Mouse (Mus musculus) hindbrain, embryonic 12.5 days (tissue): Measurements from ENCODE around the gene Mocs2. TPM values are rescaled to one million over a fixed set of nuclear protein-coding genes. Genes with fewer than 3 reads are reported as not detected.

Experiments
- ATAC-seq: fragments of 200-750 bp; cut with Nextera tagmentation; 2 replicates; pipeline ENCODE4 v1.8.0; 2017; ENCODE audit warnings: moderate TSS enrichment; ENCODE audit not compliant: low FRiP score
- H3K27ac ChIP-seq: fragments of 300-500 bp; sonication (generic); 2 replicates; pipeline ENCODE4 v1.5.1; 2016; ENCODE audit warnings: mild to moderate bottlenecking
- H3K27me3 ChIP-seq: fragments of 300-500 bp; sonication (generic); 2 replicates; pipeline ENCODE4 v1.6.1; 2016; ENCODE audit warnings: mild to moderate bottlenecking
- H3K36me3 ChIP-seq: fragments of 300-500 bp; sonication (generic); 2 replicates; pipeline ENCODE4 v1.6.1; 2016; ENCODE audit warnings: mild to moderate bottlenecking
- H3K4me1 ChIP-seq: fragments of 300-500 bp; sonication (generic); 2 replicates; pipeline ENCODE4 v1.6.1; 2016
- H3K4me2 ChIP-seq: fragments of 300-500 bp; sonication (generic); replicated peaks from 2 replicates; pipeline ENCODE4 v1.6.1; 2016; ENCODE audit warnings: mild to moderate bottlenecking
- H3K4me3 ChIP-seq: fragments of 300-500 bp; sonication (generic); 2 replicates; pipeline ENCODE4 v1.5.1; 2016; ENCODE audit warnings: mild to moderate bottlenecking
- H3K9ac ChIP-seq: fragments of 300-500 bp; sonication (generic); 2 replicates; pipeline ENCODE4 v1.6.1; 2016; ENCODE audit warnings: mild to moderate bottlenecking, moderate library complexity
- H3K9me3 ChIP-seq: fragments of 300-500 bp; sonication (generic); replicated peaks from 2 replicates; pipeline ENCODE4 v1.6.1; 2016; ENCODE audit warnings: mild to moderate bottlenecking
- WGBS: fragments of 180-500 bp; shearing (Covaris S2); methylation state at CpG from one replicate; pipeline ENCODE4 v1.1.7; 2016; 5-methylcytosine and 5-hydroxymethylcytosine counted together
- polyA plus RNA-seq: library from polyadenylated mRNA; unstranded; fragments of >200 nt; fragmentation: Nextera tagmentation; extraction: Ambion mirVana; gene quantifications from 2 replicates; pipeline ENCODE4 v1.2.1, GENCODE M21; 2016

The Mocs2 gene
- polyA plus RNA-seq, 1 experiment from 2014 or later: 80.4 TPM

DNA sequence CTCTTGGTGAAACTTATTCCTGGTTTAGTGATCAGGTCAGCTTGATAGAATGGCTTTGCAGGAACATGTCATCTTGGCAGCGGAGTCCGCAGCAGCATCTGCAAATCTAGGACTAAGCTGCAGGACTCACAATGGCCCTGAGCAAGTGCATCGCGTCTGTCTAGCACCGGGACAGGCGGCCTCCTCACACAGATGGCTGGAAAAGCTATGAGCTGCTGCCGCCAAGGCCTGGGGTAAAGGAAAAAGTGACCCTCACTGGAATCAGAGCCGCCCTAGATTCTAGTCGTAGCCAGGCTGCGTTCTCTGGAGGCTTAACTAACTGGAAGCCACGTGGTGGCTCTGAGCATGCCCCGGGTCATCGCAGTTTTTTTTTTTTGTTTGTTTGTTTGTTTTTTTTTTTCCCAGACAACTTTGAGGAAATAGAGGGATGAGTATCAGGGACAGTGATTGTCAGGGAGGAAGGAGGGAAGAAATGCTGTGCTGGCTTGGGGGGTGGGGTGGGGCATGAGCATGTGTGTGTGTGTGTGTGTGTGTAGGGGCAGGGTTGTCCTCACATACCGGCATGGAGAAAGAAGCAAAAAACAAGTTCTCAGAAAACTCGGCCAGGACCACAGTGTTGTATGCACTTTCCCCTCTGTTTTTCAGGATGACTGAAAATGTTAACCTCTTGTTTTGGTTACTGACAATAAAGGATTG, 37.7 kb downstream of the Mocs2 start:
- Histone ChIP-seq H3K27ac (no peak overlapping the region), H3K4me1 (0 out of 2 replicates have a peak, but pooled peaks cover 3% of the 10 kb centered on the region), H3K36me3 (no peaks in the 10 kb centered on the region), H3K9me3 (no peaks in the 10 kb centered on the region), H3K9ac (peak overlapping the region; percentile 51; the same call in 1 of the 2 replicates), H3K4me3 (peak overlapping the region; percentile 3; the same call in 1 of the 2 replicates), H3K4me2 (peak overlapping the region; percentile 39), H3K27me3 (no peaks in the 10 kb centered on the region)
- ATAC-seq: peak; percentile 60; the same call in 1 of the 2 replicates
- WGBS: 20% methylated on average over 15 of the region's 15 CpGs

DNA sequence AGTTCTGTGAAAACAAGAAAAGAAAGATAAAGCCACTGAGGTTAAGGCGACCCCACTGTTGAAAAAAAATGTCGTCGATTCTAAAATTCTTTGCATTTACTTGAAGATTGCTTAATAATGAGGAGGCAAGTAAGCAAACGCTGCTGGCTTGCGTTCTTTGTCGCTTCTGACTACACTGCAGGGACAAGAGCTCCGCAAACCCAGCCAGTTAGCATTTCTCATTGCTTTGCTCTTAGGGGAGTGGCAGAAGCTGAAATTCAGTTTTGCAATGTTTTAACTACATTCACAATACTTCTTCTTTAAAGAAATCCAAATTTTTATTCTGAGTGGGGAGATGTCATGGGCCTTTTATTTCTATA, 38.2 kb downstream of the Mocs2 start:
- H3K9ac ChIP-seq: no peak overlapping the region
- H3K36me3 ChIP-seq: no peaks in the 10 kb centered on the region
- H3K4me2 ChIP-seq: peak overlapping the region; percentile 39; the same call in 1 of the 2 replicates
- H3K9me3 ChIP-seq: no peaks in the 10 kb centered on the region
- no peak for ATAC-seq
- no peaks in the 10 kb centered on the region for H3K27me3 ChIP-seq
- H3K4me3 ChIP-seq: no peak overlapping the region
- WGBS: 30% methylated on average over 7 of the region's 7 CpGs
- H3K27ac ChIP-seq: no peak overlapping the region
- 0 out of 2 replicates have a peak, but pooled peaks cover 3% of the 10 kb centered on the region for H3K4me1 ChIP-seq

DNA sequence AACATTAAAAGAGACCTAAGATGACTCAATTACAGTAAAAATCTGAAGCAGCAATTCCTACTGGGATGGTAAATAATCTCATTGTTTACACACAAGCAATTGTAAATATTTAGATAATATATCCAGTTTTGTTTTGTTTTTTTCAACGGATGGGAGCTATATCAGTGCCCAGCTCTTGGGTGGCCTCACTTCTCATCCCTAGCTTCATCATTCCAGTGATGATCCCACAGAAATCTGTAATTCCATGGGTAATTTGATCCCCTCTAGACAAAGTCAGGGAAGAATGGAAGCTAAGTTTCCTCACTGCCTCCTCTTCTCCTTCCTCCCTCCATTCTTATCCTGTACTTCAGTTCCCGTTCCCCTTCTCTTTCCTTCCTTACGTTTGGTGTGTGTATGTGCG, 39.5 kb downstream of the Mocs2 start:
- Histone ChIP-seq H3K27ac (no peak overlapping the region), H3K4me1 (0 out of 2 replicates have a peak, but pooled peaks cover 3% of the 10 kb centered on the region), H3K9ac (no peak overlapping the region), H3K36me3 (no peaks in the 10 kb centered on the region), H3K4me2 (no peak overlapping the region), H3K4me3 (no peak overlapping the region), H3K9me3 (no peaks in the 10 kb centered on the region), H3K27me3 (no peaks in the 10 kb centered on the region)
- 86% methylated on average over 4 of the region's 4 CpGs for WGBS
- ATAC-seq: no peak

DNA sequence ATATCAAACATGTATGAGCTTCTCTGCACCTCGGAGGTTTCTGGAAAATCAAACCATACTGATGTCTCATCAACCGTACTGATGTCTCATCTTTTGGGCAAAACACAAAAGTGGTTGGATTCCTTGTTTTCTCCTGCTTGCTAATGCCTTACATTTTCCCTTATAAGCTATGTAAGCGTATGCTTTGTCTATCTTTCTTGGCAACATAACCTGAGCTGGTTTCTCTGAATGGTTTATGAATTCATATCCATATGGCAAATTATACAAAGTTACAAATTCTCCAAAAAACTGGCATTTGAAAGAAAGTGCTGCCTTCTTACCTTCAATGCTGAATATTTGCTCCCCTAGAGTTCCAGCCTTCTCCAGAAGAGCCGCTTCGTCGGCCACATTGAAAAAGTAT, 56.7 kb downstream of the Mocs2 start:
- ATAC-seq: no peak
- H3K4me2 ChIP-seq: no peak overlapping the region
- H3K27ac ChIP-seq: no peak overlapping the region
- no peaks in the 10 kb centered on the region for H3K9me3 ChIP-seq
- no peak overlapping the region for H3K4me3 ChIP-seq
- no peaks in the 10 kb centered on the region for H3K27me3 ChIP-seq
- H3K36me3 ChIP-seq: no peaks in the 10 kb centered on the region
- WGBS: 94% methylated on average over 6 of the region's 6 CpGs
- no peaks in the 10 kb centered on the region for H3K4me1 ChIP-seq
- H3K9ac ChIP-seq: no peak overlapping the region

DNA sequence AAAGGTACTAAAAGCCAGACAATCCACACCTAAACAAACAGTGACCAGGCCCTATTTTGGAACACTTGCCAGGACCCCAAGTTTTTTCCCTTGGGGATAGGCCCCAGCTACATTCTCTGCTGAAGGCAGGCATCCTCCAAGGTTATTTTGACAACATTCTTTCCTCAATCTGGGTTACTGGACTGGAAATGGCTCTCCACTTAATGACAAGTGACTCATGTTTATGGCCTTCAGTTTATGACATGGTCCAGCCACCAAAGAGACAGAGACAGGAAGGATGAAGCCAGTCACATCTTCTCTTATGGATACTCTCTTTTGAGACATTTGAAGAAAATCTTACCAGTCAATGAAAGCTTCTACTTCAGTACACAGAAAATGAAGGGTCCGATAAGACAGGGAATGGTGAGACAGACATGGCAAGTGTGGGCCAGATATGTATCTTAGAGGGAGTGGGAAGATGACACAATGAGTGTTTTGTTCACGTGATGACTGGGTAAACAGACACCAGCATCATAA, 58.0 kb downstream of the Mocs2 start:
- 79% methylated on average over 2 of the region's 2 CpGs for WGBS

GRCm38 (mm10) chr13:114878667-114879066, 60.6 kb downstream of the Mocs2 start:
- no peak for ATAC-seq
- Histone ChIP-seq H3K9me3 (no peaks in the 10 kb centered on the region), H3K4me1 (no peaks in the 10 kb centered on the region), H3K4me3 (no peak overlapping the region), H3K27me3 (no peaks in the 10 kb centered on the region), H3K27ac (no peak overlapping the region), H3K36me3 (no peaks in the 10 kb centered on the region), H3K9ac (no peak overlapping the region), H3K4me2 (no peak overlapping the region)
- 85% methylated on average over 11 of the region's 11 CpGs for WGBS

More for the DNA sequence above, 58.0 kb downstream of the Mocs2 start:
- no peak for ATAC-seq
- no peaks in the 10 kb centered on the region for H3K9me3 ChIP-seq
- H3K4me1 ChIP-seq: no peaks in the 10 kb centered on the region
- H3K27ac ChIP-seq: no peak overlapping the region
- H3K36me3 ChIP-seq: no peaks in the 10 kb centered on the region
- no peak overlapping the region for H3K4me3 ChIP-seq
- H3K9ac ChIP-seq: no peak overlapping the region
- no peaks in the 10 kb centered on the region for H3K27me3 ChIP-seq
- H3K4me2 ChIP-seq: no peak overlapping the region

Other genes with a start within 250 kb of the Mocs2 start
- gene Itga2, start 113.9 kb downstream of the Mocs2 start, polyA plus RNA-seq: 2.0 and 2.9 TPM in 2 replicates